Mouse (Mus musculus): ENCODE results near the gene Aspdh.

- peak; percentile 29; the same call in 1 of the 2 replicates for TF ChIP-seq CTCF (IDR thresholded peaks at IDR 0.05; ENCODE audit: control insufficient read depth, insufficient read depth, insufficient replicate concordance, low read depth, low read length)
- TF ChIP-seq POLR2A (IDR thresholded peaks at IDR 0.05; ENCODE audit: control insufficient read depth, low read depth, low read length), result no peak
These were observed 28.9 kb upstream of the Aspdh start for GRCm38 (mm10) chr7:44436267-44436666.

Measured in testis, adult 2 months (tissue).